Mouse (Mus musculus) liver, embryonic 11.5 days (tissue): ENCODE measurements around the gene Atp5s. TPM values are rescaled to one million over a fixed set of nuclear protein-coding genes. Genes with fewer than 3 reads are reported as not detected.

Experiments
- ATAC-seq: fragments of 200-750 bp; cut with Nextera tagmentation; replicated peaks from 2 replicates; pipeline ENCODE4 v1.8.0; 2017; ENCODE audit warnings: moderate number of reproducible peaks, mild to moderate bottlenecking, moderate TSS enrichment, moderate library complexity; ENCODE audit not compliant: low FRiP score
- DNase-seq: peaks from one replicate; pipeline ENCODE4 v3.0.0-alpha.2; 2017; ENCODE audit warnings: low spot score
- H3K27ac ChIP-seq: fragments of 300-500 bp; sonication (generic); 2 replicates; pipeline ENCODE4 v1.5.1; 2014; ENCODE audit warnings: mild to moderate bottlenecking, low read depth, low read length, control low read depth
- H3K27me3 ChIP-seq: fragments of 300-500 bp; sonication (generic); replicated peaks from 2 replicates; pipeline ENCODE4 v1.6.1; 2014; ENCODE audit warnings: low read length, mixed read lengths; ENCODE audit not compliant: control insufficient read depth, insufficient read depth
- H3K36me3 ChIP-seq: fragments of 300-500 bp; sonication (generic); 2 replicates; pipeline ENCODE4 v1.6.1; 2014; ENCODE audit warnings: mild to moderate bottlenecking, low read length, moderate library complexity, mixed read lengths; ENCODE audit not compliant: control insufficient read depth, insufficient read depth
- H3K4me1 ChIP-seq: fragments of 300-500 bp; sonication (generic); replicated peaks from 2 replicates; pipeline ENCODE4 v1.6.1; 2014; ENCODE audit warnings: low read length, mixed read lengths; ENCODE audit not compliant: control insufficient read depth, insufficient read depth
- H3K4me2 ChIP-seq: fragments of 300-500 bp; sonication (generic); 2 replicates; pipeline ENCODE4 v1.6.1; 2014; ENCODE audit warnings: mild to moderate bottlenecking, control low read depth, moderate library complexity
- H3K4me3 ChIP-seq: fragments of 300-500 bp; sonication (generic); 2 replicates; pipeline ENCODE4 v1.5.1; 2014; ENCODE audit warnings: low read depth, low read length, control low read depth
- H3K9ac ChIP-seq: fragments of 300-500 bp; sonication (generic); 2 replicates; pipeline ENCODE4 v1.6.1; 2014; ENCODE audit warnings: low read depth, low read length, control low read depth
- H3K9me3 ChIP-seq: fragments of 300-500 bp; sonication (generic); 2 replicates; pipeline ENCODE4 v1.6.1; 2016; ENCODE audit warnings: low read length, inconsistent platforms, mixed read lengths; ENCODE audit not compliant: control insufficient read depth
- WGBS: fragments of 180-500 bp; shearing (Covaris S2); extraction: QIAGEN DNeasy Blood & Tissue Kit; methylation state at CpG from one replicate; pipeline ENCODE4 v1.1.7; 2014; 5-methylcytosine and 5-hydroxymethylcytosine counted together
- polyA plus RNA-seq: library from polyadenylated mRNA; unstranded; fragments of >200 nt; fragmentation: Nextera tagmentation; extraction: Ambion mirVana; gene quantifications from 2 replicates; pipeline ENCODE4 v1.2.1, GENCODE M21; 2014

Gene Atp5s
- 30.0 and 34.3 TPM in 2 replicates for polyA plus RNA-seq

DNA sequence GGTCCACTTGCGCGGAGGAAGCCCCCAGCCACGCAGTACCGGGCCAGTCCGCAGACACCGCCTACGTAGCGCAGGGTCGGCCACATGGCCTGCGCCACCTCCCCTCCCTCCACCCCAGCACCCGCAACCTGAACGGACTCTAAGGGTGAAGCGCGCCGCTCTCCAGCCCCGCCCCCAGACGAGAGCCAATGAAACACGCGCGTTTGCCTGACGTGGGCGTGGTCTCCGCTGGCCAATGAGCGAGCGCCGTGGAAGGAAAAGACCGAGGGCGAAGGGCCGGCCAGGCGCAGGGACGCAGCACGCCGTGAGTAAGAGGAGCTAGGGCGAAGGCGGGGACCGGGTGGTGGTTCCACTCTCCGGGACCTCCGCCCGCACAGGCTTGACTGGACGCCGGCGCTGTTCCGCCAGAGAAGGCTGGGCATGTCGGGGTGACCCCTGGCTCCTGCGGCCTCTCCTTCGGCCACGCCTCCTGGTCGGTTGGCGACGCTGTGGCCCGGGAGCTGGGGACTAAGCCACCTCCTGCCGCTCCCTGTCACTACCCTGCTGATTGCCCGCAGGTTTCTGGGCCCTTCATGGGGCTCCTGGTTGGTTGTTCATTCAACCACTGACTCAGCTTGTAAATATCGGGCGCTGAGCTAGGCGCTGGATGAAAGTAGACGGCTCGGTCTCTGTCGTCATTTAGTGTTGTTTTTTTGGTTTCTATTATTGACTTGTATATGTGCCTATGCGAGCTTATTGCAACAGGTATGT, at the start of gene Atp5s, which contains the start of gene L2hgdh:
TSS of gene Atp5s (plus strand) at position 240 of the 750 bp plus-strand sequence.
TSS of gene L2hgdh (minus strand) at position 163 of the 750 bp plus-strand sequence.
- peak; percentile 93 for ATAC-seq

GRCm38 (mm10) chr12:69676157-69676556, 48.6 kb upstream of the Atp5s start:
- no peak overlapping the region for H3K4me3 ChIP-seq
- 84% methylated on average over 4 of the region's 4 CpGs for WGBS
- ATAC-seq (no peak), DNase-seq (no peak)
- no peaks in the 10 kb centered on the region for H3K9me3 ChIP-seq
- H3K27me3 ChIP-seq, result no peaks in the 10 kb centered on the region
- no peaks in the 10 kb centered on the region for H3K36me3 ChIP-seq
- H3K9ac ChIP-seq, result no peak overlapping the region
- no peak overlapping the region for H3K4me2 ChIP-seq
- peaks cover 22% of the 10 kb centered on the region for H3K4me1 ChIP-seq
- no peak overlapping the region for H3K27ac ChIP-seq

More for the DNA sequence above, at the start of gene Atp5s, which contains the start of gene L2hgdh:
- Histone ChIP-seq H3K9me3 (peaks cover under 1% of the 10 kb centered on the region), H3K36me3 (peaks cover 12% of the 10 kb centered on the region), H3K27me3 (no peaks in the 10 kb centered on the region), H3K4me2 (peak within 1 kb of the TSS; percentile 95), H3K4me1 (peaks cover 8% of the 10 kb centered on the region), H3K4me3 (peak within 1 kb of the TSS; percentile 82), H3K9ac (peak within 1 kb of the TSS; percentile 78), H3K27ac (peak within 1 kb of the TSS; percentile 87)
- peak; percentile 98 for DNase-seq
- WGBS, result under 1% methylated on average over 60 of the region's 60 CpGs

GRCm38 (mm10) chr12:69680635-69681565, 43.9 kb upstream of the Atp5s start:
- WGBS, result under 1% methylated on average over 56 of the region's 56 CpGs
- Histone ChIP-seq H3K27me3 (no peaks in the 10 kb centered on the region), H3K9ac (peak overlapping the region; percentile 93), H3K36me3 (no peaks in the 10 kb centered on the region), H3K9me3 (no peaks in the 10 kb centered on the region), H3K4me3 (peak overlapping the region; percentile 83), H3K4me2 (peak overlapping the region; percentile 91), H3K4me1 (peaks cover 15% of the 10 kb centered on the region), H3K27ac (peak overlapping the region; percentile 98)
- DNase-seq, result peak; percentile 73
- ATAC-seq, result peak; percentile 64

GRCm38 (mm10) chr12:69681566-69682061, 43.1 kb upstream of the Atp5s start, which contains the start of gene Sos2:
TSS of gene Sos2 (minus strand) at chr12:69681852.
- Histone ChIP-seq H3K4me2 (peak within 1 kb of the TSS; percentile 91), H3K4me3 (peak within 1 kb of the TSS; percentile 83), H3K36me3 (no peaks in the 10 kb centered on the region), H3K27ac (peak within 1 kb of the TSS; percentile 98), H3K9ac (peak within 1 kb of the TSS; percentile 93), H3K9me3 (no peaks in the 10 kb centered on the region), H3K4me1 (peaks cover 15% of the 10 kb centered on the region), H3K27me3 (no peaks in the 10 kb centered on the region)
- DNase-seq (peak; percentile 73), ATAC-seq (peak; percentile 75)
- 1% methylated on average over 69 of the region's 85 CpGs for WGBS

- Histone ChIP-seq H3K9me3 (no peaks in the 10 kb centered on the region), H3K27ac (peak overlapping the region; percentile 98), H3K27me3 (no peaks in the 10 kb centered on the region), H3K4me2 (peak overlapping the region; percentile 91), H3K4me3 (peak overlapping the region; percentile 83), H3K36me3 (no peaks in the 10 kb centered on the region), H3K9ac (peak overlapping the region; percentile 93), H3K4me1 (peaks cover 15% of the 10 kb centered on the region)
- DNase-seq (peak; percentile 85), ATAC-seq (peak; percentile 87)
- 2% methylated on average over 52 of the region's 54 CpGs for WGBS
Observed at GRCm38 (mm10) chr12:69682065-69682787, 42.5 kb upstream of the Atp5s start.

- no peaks in the 10 kb centered on the region for H3K9me3 ChIP-seq
- no peak for DNase-seq
- H3K27me3 ChIP-seq, result no peaks in the 10 kb centered on the region
- no peak overlapping the region for H3K27ac ChIP-seq
- no peak for ATAC-seq
- H3K9ac ChIP-seq, result 0 out of 2 replicates have a peak overlapping the region, but pooled peaks have one; percentile 13
- H3K36me3 ChIP-seq, result no peaks in the 10 kb centered on the region
- WGBS, result 51% methylated on average over 14 of the region's 14 CpGs
- peak overlapping the region; percentile 83 for H3K4me3 ChIP-seq
- peak overlapping the region; percentile 91 for H3K4me2 ChIP-seq
- peaks cover 10% of the 10 kb centered on the region for H3K4me1 ChIP-seq
Observed at GRCm38 (mm10) chr12:69682788-69683419, 41.8 kb upstream of the Atp5s start.

DNA sequence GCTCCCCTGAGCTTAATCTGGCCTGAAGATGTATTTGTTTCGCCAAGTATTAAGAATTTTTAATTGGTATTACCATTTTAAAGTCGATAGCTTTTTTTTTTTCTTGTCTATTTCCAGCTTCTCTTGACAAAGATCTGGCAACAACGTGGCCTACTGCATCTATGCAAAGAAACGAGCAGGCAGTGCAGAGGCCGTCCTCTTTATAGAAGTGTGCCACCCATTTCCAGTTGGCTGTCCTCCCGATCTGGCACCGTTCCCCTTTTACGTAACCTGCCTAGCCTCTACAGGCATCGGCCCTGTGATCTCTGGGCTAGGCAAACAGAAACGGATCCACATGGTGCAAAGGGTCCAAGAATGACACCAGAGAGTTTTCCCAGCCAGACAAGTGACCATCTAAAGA, 41.2 kb upstream of the Atp5s start:
- Histone ChIP-seq H3K4me1 (peaks cover 8% of the 10 kb centered on the region), H3K27me3 (no peaks in the 10 kb centered on the region), H3K9ac (no peak overlapping the region), H3K4me2 (peak overlapping the region; percentile 91), H3K9me3 (no peaks in the 10 kb centered on the region), H3K4me3 (no peak overlapping the region; the same call in none of the 2 replicates), H3K36me3 (no peaks in the 10 kb centered on the region), H3K27ac (no peak overlapping the region; the same call in 1 of the 2 replicates)
- no peak for ATAC-seq
- WGBS, result 49% methylated on average over 10 of the region's 10 CpGs
- DNase-seq, result no peak
